In genomic region chr2:167891908-167892307, GRCm38 (mm10) we compare ENCODE assay signal across 9 mouse cellular contexts. TPM values are rescaled to one million over a fixed set of nuclear protein-coding genes. Genes with fewer than 3 reads are reported as not detected.
DNase-seq lines count a peak whose midpoint lies in the region.
"Had no signal": no experiment of that assay in that cellular context is flagged by ENCODE, and none has a peak within 500 bp of the region (broad histone marks: within the 10 kb centered on the region; RNA-seq: fewer than 3 reads in every experiment).

No protein-coding gene starts in this region.

- peaks cover 78% of the 10 kb centered on the region for H3K4me1 ChIP-seq in megakaryocyte, embryonic 14.5 days

- H3K9me3 ChIP-seq in megakaryocyte, embryonic 14.5 days, result 0 out of 2 replicates have a peak, but pooled peaks cover 6% of the 10 kb centered on the region

- H3K4me3 ChIP-seq in megakaryocyte, embryonic 14.5 days (replicated peaks), result peak overlapping the region; percentile 20
- H3K4me3 ChIP-seq: myocyte had no signal

- peaks cover 31% of the 10 kb centered on the region for H3K36me3 ChIP-seq in megakaryocyte, embryonic 14.5 days (replicated peaks; ENCODE audit: low read length)

- DNase-seq in cerebellum, adult 8-10 months, result peak; percentile 17
- DNase-seq in cerebellum, adult 11-12 months, result no peak
- DNase-seq in NIH3T3 (ENCODE audit: low read depth), result peak; percentile 83
- peak; percentile 65 for DNase-seq in embryo, embryonic 11 days
- DNase-seq in heart, postnatal 36 days, result peak; percentile 78 to 79
- DNase-seq in layer of hippocampus, postnatal 36 days, result peak; percentile 58 to 62
- peak; percentile 64 to 85 for DNase-seq in spleen, postnatal 4 days (ENCODE audit: low spot score in 2 of 2)

- intact Hi-C loops in heart, postnatal 36 days (cut with DNase I), result loop anchor here (2.0 to 5.0 kb wide), 2 partner anchors 23 to 115 kb away; no protein-coding TSS in a partner anchor

- peaks cover 67% of the 10 kb centered on the region for H3K27me3 ChIP-seq in megakaryocyte, embryonic 14.5 days (replicated peaks)

RNA-seq across cellular contexts. Expression of gene Ptpn1, which starts 39.9 kb away (rescaled TPM):
- total RNA-seq in heart, postnatal 36 days (2021), result 10 to 100 TPM; 19.5 to 22.3 TPM
- 10 to 100 TPM; 62.6 to 63.3 TPM for total RNA-seq in layer of hippocampus, postnatal 36 days (2021)
- 120 and 139 TPM in 2 replicates for polyA plus RNA-seq in megakaryocyte, embryonic 14.5 days (2012; ENCODE audit: insufficient read depth, low replicate concordance)
